Mouse (Mus musculus) hindbrain, postnatal 0 days (tissue): ENCODE measurements around the gene Ifna14. TPM values are rescaled to one million over a fixed set of nuclear protein-coding genes. Genes with fewer than 3 reads are reported as not detected.
A peak's percentile ranks its signal among the peaks of the same experiment; 100 is the strongest.
"Not testable (repeated sequence)": the region's sequence is repeated elsewhere in the genome, so short reads cannot be mapped to it uniquely, and the experiment has no call there.

ENCODE experiments used
- ATAC-seq: fragments of 200-750 bp; cut with Nextera tagmentation; 2 replicates; pipeline ENCODE4 v1.8.0; 2017; ENCODE audit warnings: mild to moderate bottlenecking, moderate TSS enrichment, moderate library complexity
- DNase-seq: peaks from one replicate; pipeline ENCODE4 v3.0.0-alpha.2; 2015; ENCODE audit warnings: low spot score
- H3K27ac ChIP-seq: fragments of 300-500 bp; sonication (generic); 2 replicates; pipeline ENCODE4 v1.5.1; 2014; ENCODE audit warnings: mild to moderate bottlenecking
- H3K27me3 ChIP-seq: fragments of 300-500 bp; sonication (generic); 2 replicates; pipeline ENCODE4 v1.6.1; 2014; ENCODE audit warnings: low read length, mixed read lengths; ENCODE audit not compliant: insufficient read depth
- H3K36me3 ChIP-seq: fragments of 300-500 bp; sonication (generic); 2 replicates; pipeline ENCODE4 v1.6.1; 2014; ENCODE audit warnings: low read length, mixed read lengths; ENCODE audit not compliant: insufficient read depth
- H3K4me1 ChIP-seq: fragments of 300-500 bp; sonication (generic); 2 replicates; pipeline ENCODE4 v1.6.1; 2014; ENCODE audit warnings: antibody characterized with exemption, low read length, mixed read lengths; ENCODE audit not compliant: insufficient read depth
- H3K4me2 ChIP-seq: fragments of 300-500 bp; sonication (generic); 2 replicates; pipeline ENCODE4 v1.6.1; 2014; ENCODE audit warnings: low read depth, mild to moderate bottlenecking, low read length, moderate library complexity, mixed read lengths
- H3K4me3 ChIP-seq: fragments of 300-500 bp; sonication (generic); 2 replicates; pipeline ENCODE4 v1.5.1; 2014; ENCODE audit warnings: low read length
- H3K9ac ChIP-seq: fragments of 300-500 bp; sonication (generic); replicated peaks from 2 replicates; pipeline ENCODE4 v1.6.1; 2014; ENCODE audit warnings: mild to moderate bottlenecking, low read length, moderate library complexity, mixed read lengths
- H3K9me3 ChIP-seq: fragments of 300-500 bp; sonication (generic); 2 replicates; pipeline ENCODE4 v1.6.1; 2016; ENCODE audit warnings: low read length, mixed read lengths
- CTCF ChIP-seq: IDR thresholded peaks from 2 replicates; pipeline ENCODE4 v1.5.1; 2016; ENCODE audit warnings: antibody characterized with exemption, control low read depth, low read depth
- WGBS: fragments of 180-500 bp; shearing (Covaris S2); extraction: QIAGEN DNeasy Blood & Tissue Kit; methylation state at CpG from one replicate; pipeline ENCODE4 v1.1.7; 2014; 5-methylcytosine and 5-hydroxymethylcytosine counted together
- polyA plus RNA-seq: library from polyadenylated mRNA; unstranded; fragments of >200 nt; fragmentation: Nextera tagmentation; extraction: Ambion mirVana; gene quantifications from 2 replicates; pipeline ENCODE4 v1.2.1, GENCODE M21; 2015
- total RNA-seq: library from RNA; depleted of rRNA; stranded (reverse); fragments of >200 nt; gene quantifications from 2 replicates; pipeline ENCODE4 v1.2.3, GENCODE M21; 2014; rRNA removed

Gene Ifna14
- total RNA-seq (not detected in 2 replicates), polyA plus RNA-seq (not detected in 2 replicates)

DNA sequence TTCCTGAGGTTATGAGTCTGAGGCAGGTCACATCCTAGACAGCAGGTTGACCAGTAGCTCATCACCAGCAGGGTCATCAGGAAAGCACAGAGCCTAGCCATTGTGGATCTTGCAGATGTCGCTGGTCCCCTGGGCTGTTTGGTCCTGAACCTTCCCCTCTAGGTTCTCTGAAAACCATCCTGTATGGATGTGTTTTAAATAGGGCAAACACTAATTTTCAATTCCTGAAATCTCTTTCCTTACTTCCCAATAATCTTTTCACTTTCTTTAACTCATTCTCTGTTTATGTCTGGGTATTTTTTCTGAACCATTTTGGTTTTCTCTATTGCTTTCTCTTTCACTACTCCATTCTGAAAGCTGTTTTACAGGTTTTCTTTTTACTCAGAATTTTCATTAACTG is at the start of gene Ifna14:
Gene Ifna14 (minus strand): TSS at position 101 of the 400 bp plus-strand sequence.
- 88% methylated on average over 1 of the region's 1 CpGs for WGBS
- H3K27ac ChIP-seq = no peak within 1 kb of the TSS

DNA sequence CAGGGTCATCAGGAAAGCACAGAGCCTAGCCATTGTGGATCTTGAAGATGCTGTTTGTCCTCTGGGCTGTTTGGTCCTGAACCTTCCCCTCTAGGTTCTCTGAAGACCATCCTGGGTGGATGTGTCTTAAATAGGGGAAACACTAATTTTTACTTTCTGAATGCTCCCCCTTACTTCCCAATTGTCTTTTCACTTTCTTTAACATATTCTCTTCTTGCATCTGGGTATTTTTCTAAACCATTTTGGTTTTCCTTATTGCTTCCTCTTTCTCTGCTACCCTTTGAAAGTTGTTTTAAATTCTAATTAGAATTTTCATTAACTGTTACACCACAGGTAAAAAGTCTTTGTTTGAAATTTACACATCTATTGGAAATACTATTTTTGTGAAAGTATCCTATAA is 31.7 kb upstream of the Ifna14 start, which contains the start of gene Ifna12:
Gene Ifna12 (minus strand): TSS at position 101 of the 400 bp plus-strand sequence.
- H3K4me3 ChIP-seq = no peak within 1 kb of the TSS

More for the DNA sequence above, at the start of gene Ifna14:
- no peaks in the 10 kb centered on the region for H3K27me3 ChIP-seq
- H3K4me3 ChIP-seq = no peak within 1 kb of the TSS
- no peaks in the 10 kb centered on the region for H3K4me1 ChIP-seq
- DNase-seq = no peak
- no peak for ATAC-seq
- no peaks in the 10 kb centered on the region for H3K36me3 ChIP-seq
- no peak within 1 kb of the TSS for H3K4me2 ChIP-seq
- no peak for TF ChIP-seq CTCF
- H3K9ac ChIP-seq = no peak within 1 kb of the TSS
- no peaks in the 10 kb centered on the region for H3K9me3 ChIP-seq

DNA sequence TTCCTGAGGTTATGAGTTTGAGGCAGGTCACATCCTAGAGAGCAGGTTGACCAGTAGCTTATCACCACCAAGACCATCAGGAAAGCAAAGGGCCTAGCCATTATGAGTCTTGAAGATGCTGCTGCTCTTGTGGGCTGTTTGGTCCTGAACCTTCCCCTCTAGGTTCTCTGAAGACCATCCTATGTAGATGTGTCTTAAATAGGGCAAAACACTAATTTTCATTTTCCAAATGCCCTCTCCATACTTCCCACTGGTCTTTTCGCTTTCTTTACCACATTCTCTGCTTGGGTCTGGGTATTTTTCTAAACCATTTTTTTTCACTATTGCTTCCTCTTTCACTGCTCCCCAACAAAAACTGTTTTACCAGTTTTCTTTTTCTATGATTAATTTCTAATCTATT is 20.7 kb upstream of the Ifna14 start, which contains the start of gene Ifna9:
Gene Ifna9 (minus strand): TSS at position 101 of the 400 bp plus-strand sequence.
- no peak for TF ChIP-seq CTCF
- Histone ChIP-seq H3K9me3 (no peaks in the 10 kb centered on the region), H3K36me3 (no peaks in the 10 kb centered on the region), H3K27ac (no peak within 1 kb of the TSS), H3K4me3 (no peak within 1 kb of the TSS), H3K4me2 (no peak within 1 kb of the TSS), H3K9ac (no peak within 1 kb of the TSS), H3K4me1 (no peaks in the 10 kb centered on the region), H3K27me3 (no peaks in the 10 kb centered on the region)
- ATAC-seq (no peak), DNase-seq (no peak)
- WGBS = 96% methylated on average over 1 of the region's 1 CpGs

More for the DNA sequence above, 31.7 kb upstream of the Ifna14 start, which contains the start of gene Ifna12:
- H3K9me3 ChIP-seq = no peaks in the 10 kb centered on the region
- ATAC-seq (no peak), DNase-seq (no peak)
- no peak within 1 kb of the TSS for H3K27ac ChIP-seq
- TF ChIP-seq CTCF = no peak
- no peak within 1 kb of the TSS for H3K9ac ChIP-seq
- H3K4me2 ChIP-seq = no peak within 1 kb of the TSS
- H3K4me1 ChIP-seq = no peaks in the 10 kb centered on the region
- H3K36me3 ChIP-seq = no peaks in the 10 kb centered on the region
- no peaks in the 10 kb centered on the region for H3K27me3 ChIP-seq

GRCm38 (mm10) chr4:88561791-88562190 is 9.8 kb downstream of the Ifna14 start:
- no peaks in the 10 kb centered on the region for H3K9me3 ChIP-seq
- no peak overlapping the region for H3K4me2 ChIP-seq
- DNase-seq = no peak
- H3K4me1 ChIP-seq = no peaks in the 10 kb centered on the region
- no peak overlapping the region for H3K9ac ChIP-seq
- no peaks in the 10 kb centered on the region for H3K27me3 ChIP-seq
- 79% methylated on average over 1 of the region's 1 CpGs for WGBS
- H3K4me3 ChIP-seq = no peak overlapping the region
- no peak overlapping the region for H3K27ac ChIP-seq
- ATAC-seq = no peak
- TF ChIP-seq CTCF = no peak
- no peaks in the 10 kb centered on the region for H3K36me3 ChIP-seq

GRCm38 (mm10) chr4:88558145-88558544 is 13.5 kb downstream of the Ifna14 start, which contains the start of gene Ifna15:
TSS of gene Ifna15 (minus strand) at chr4:88558245.
- H3K4me3 ChIP-seq, H3K27ac ChIP-seq, H3K27me3 ChIP-seq, DNase-seq, H3K4me2 ChIP-seq, H3K9ac ChIP-seq, ATAC-seq, H3K36me3 ChIP-seq, H3K4me1 ChIP-seq, H3K9me3 ChIP-seq: not testable (repeated sequence)

GRCm38 (mm10) chr4:88550161-88550945 is 21.2 kb downstream of the Ifna14 start:
- Histone ChIP-seq H3K4me3 (peak overlapping the region; percentile 25), H3K4me2 (peak overlapping the region; percentile 55), H3K9ac (no peak overlapping the region; the same call in 1 of the 2 replicates), H3K27me3 (no peaks in the 10 kb centered on the region; the same call in 1 of the 2 replicates), H3K27ac (no peak overlapping the region), H3K9me3 (no peaks in the 10 kb centered on the region), H3K4me1 (no peaks in the 10 kb centered on the region), H3K36me3 (no peaks in the 10 kb centered on the region)
- 29% methylated on average over 22 of the region's 22 CpGs for WGBS
- TF ChIP-seq CTCF = peak; percentile 73
- ATAC-seq (peak; percentile 70), DNase-seq (peak; percentile 80)

- H3K9me3 ChIP-seq = no peaks in the 10 kb centered on the region
- H3K4me3 ChIP-seq = no peak overlapping the region
- H3K27ac ChIP-seq = no peak overlapping the region
- H3K9ac ChIP-seq = no peak overlapping the region
- DNase-seq (no peak), ATAC-seq (no peak)
- no peak overlapping the region for H3K4me2 ChIP-seq
- 68% methylated on average over 1 of the region's 1 CpGs for WGBS
- H3K4me1 ChIP-seq = no peaks in the 10 kb centered on the region
- no peaks in the 10 kb centered on the region for H3K36me3 ChIP-seq
- no peaks in the 10 kb centered on the region; the same call in 1 of the 2 replicates for H3K27me3 ChIP-seq
- no peak for TF ChIP-seq CTCF
These were observed 23.6 kb downstream of the Ifna14 start for GRCm38 (mm10) chr4:88547986-88548385.
